Mouse (Mus musculus) erythroblast, embryonic 14.5 days (primary cell): ENCODE data around the gene Unkl.

ENCODE experiments used
- GATA1 ChIP-seq: IDR thresholded peaks from 2 replicates; pipeline ENCODE4 v1.6.1; 2012; ENCODE audit warnings: low read length, inconsistent platforms, mixed read lengths
- TAL1 ChIP-seq: IDR thresholded peaks from 3 replicates; pipeline ENCODE4 v1.6.1; 2012; ENCODE audit warnings: low read length, inconsistent platforms, mixed read lengths

GRCm38 (mm10) chr17:25172558-25172957, 15.6 kb upstream of the Unkl start:
- TF ChIP-seq TAL1 (no peak), GATA1 (no peak)
